Mouse (Mus musculus) thymus, postnatal 25 days (tissue): Measurements from ENCODE around the gene Pxk.
"Not testable (repeated sequence)": the region's sequence is repeated elsewhere in the genome, so short reads cannot be mapped to it uniquely, and the experiment has no call there.

Experiments
- DNase-seq: peaks from one replicate; pipeline ENCODE4 v3.0.0; 2022

Pxk gene

DNA sequence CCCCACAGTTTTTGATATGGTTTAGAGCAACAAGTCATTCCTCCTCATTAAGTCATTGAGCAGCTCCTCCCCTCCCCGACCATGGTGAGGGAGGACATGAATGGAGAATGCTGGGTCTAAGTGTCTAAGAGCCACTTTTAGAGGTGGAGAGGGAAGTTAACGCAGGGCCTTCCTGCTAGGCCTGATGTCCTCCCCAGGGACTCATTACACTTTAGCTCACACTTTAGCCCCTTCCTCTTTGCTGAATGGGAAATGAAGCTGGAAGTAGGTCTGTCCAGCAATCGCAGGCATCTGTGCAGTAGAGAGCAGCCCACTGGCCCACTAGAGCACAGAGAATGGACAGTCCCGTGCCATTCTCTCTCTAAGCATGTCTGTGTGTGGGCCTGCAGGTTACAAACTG is 10.0 kb downstream of the Pxk start:
- DNase-seq: no peak

DNA sequence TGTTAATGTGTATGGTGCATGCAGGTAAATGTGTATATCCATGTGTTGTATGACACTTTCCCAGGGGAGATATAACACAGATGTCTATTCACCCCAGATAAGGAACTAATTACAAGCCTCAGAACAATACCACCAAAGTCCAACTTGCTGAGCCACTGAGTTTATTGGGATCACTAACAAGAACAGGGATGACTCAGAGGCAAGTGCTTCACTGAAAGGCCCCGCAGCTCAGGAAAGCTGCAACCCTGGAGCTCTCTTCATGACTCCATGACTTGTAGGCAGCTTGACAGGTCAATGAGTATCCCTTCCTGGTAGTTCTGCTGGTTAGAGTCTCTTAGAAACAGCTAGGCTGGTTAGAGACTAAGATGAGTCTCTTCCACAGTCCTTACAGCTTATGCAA is 11.0 kb downstream of the Pxk start:
- DNase-seq: no peak

DNA sequence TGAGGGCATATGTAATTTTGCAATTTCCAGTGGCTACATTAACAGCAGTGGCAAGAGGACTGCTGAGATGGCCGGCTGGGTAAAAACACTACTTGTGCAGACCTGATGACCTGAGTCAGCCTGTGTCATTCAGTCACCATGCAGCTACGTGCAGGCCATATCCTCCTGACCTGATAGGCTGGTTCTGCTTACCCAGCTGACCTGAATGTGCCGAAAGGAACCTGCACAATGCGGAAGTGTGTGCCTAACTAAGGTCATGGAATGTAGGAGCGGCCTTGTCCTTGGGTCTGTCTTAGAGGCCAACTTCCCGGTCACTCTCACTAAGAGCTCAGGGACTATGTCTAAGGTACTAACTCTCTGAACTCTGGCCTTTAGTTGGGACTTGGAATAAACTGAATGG is 13.5 kb downstream of the Pxk start:
- no peak for DNase-seq

DNA sequence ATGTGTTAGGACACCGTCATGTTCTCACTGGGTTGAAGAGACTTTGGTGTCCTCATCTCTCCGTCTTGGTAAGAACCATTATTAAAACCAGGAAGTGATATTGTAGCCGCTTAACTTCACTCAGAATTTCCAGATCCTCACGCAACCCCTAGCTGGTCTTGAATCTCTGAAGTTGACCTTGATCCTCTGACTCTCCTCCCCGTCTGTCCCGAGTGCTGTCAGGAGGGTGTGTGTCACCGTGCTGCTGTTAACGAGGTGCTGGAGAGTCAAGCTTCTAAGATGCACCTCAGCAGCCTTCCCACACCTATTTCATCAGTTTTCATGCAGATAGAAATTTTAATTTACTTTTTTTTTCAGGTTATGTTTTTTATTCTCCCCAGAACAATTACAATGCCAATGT is 14.0 kb downstream of the Pxk start:
- no peak for DNase-seq

DNA sequence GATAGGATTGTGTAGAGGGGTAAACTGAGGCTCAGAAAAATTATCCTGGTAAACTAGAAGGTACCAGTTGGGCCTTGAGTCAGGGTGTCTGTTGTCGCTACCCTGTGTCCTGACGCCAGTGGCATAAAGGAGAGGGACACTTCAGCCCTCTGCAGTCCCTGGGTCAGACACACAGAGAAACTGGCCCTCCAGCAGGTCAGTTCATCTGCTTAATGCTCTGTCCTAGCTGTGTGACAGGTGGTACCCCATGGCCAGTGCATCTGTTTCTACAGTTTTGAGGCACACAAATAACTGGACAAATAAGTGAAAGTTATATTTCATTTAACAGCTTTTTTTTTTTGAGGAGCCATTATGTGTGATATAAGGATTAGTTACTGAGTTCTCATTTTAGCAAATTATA is 15.6 kb downstream of the Pxk start:
- no peak for DNase-seq

DNA sequence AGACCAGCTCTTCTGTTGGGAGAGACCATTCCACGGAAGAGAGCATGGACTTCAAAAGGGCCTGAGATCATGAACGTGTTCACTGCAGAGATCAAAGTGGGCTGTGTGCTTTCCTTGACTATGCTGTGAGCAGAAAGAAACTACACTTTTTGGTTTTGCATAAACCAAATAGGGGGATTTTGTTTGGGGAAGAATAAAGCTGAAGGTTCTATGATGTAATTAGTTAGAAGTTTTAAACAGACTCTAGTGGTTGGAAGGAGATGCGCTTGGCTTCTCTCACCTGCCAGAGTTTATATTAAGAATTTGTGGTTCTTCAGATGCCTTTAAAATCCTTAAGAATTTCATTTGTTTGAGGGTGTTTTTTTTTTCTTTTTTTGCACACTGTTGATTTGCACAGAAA is 16.3 kb downstream of the Pxk start:
- no peak for DNase-seq

DNA sequence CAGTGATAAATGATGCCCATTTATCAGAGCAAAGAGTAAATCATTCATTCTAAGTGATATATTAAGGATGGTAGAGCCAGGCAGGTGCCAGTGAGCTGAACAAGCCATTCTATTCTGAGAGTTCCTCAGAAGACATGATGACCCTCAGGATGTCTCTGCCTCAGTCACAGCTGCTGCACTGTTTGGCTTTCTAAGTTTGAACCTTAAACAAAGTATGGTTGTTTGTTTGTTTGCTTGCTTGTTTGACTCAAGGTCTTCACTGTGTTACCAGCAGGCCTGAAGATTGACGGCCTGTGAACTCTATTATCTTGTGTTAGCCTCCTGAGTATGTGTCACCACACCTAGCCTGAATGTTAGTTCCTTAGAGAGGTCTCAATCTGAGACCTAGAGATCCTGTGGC is 16.7 kb downstream of the Pxk start:
- no peak for DNase-seq

DNA sequence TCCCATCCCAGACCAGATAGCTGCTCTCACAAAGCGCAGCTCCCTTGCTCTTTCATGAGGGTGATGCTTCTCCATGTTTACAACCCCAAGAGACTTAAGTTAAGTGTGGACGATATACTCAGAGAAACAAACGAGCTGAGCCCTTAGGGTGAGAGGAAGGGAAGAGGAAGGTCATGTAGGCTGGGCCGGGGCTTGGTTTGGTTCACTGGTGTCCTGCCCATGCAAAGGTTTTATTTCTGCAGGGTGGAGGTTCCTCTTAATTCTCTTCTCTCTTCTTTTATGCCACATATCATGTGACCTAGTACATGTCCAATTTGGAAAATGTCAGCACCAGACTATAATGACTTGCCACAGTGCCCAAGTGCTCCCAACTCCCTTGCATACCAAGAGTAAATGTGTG is 17.8 kb downstream of the Pxk start:
- DNase-seq: no peak

DNA sequence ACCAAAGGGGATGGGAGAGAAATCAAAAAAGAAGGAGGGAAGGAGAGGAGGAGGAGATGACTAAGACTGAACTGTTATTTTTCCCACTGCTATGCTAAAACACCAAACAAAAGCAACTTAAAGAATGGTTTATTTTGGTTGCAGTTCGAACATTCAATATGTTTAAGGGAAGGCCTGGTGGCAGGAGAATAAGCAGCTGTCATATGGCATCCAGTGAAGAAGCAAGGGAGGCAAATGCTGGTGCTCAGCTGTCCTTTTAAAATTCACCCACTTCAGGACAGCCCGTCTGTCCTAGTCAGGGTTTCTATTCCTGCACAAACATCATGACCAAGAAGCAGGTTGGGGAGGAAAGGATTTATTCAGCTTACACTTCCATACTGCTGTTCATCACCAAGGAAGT is 19.4 kb downstream of the Pxk start:
- no peak for DNase-seq

DNA sequence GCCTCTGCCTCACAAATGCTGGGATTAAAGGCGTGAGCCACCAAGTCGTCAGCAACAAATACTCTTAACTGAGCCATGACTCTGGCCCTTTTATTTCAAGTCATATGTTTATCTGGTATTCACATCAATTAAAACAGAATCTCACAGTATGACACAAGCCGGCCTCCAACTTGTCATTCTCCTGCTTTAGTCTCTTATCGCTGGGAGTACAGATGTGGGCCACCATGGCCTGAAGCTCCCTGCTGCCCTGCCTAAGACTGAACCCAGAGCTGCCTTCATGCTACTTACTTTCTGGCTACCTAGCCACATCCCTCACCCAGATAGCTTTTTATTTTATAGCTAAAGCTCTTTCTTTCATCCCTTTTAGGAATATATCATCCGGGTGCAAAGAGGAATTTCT is 21.4 kb downstream of the Pxk start:
- no peak for DNase-seq

DNA sequence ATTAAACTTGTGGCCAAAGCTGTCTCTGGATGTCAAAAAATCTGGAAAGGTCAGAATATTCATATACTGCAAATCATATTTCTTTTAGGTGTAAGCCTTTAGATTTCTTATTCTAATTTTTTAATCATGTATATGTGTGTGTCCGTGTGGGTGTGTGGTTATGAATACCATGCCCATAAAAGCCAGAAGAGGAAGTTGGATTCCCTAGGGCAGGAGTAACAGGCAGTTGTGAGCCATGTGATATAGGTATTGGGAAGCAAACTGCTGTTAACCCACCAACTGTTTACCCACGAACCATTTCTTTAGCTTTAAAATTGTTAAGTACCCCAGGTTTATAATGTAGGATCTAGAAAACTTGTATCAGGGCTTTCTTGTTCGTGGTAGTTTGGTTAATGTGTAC is 21.9 kb downstream of the Pxk start:
- DNase-seq: no peak

DNA sequence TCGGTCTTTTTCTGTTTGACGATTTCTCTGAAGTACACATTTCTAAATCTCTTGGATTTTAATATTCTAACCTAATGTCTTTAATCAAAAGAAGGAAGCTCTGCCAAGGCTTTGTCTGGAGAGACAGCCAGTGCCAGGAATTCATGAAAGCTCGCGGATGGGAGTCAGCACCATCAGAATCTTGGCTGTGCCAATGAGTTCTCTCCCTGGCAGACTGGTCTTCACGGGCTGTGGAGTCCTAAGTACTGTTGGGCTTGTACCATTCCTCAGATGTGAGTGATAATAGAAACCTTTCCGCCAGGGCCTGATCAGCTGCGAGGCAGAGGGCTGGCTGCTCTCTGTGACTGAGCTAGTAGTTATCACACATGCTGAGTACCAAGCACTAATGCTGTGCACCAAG is 25.1 kb downstream of the Pxk start:
- DNase-seq: no peak

DNA sequence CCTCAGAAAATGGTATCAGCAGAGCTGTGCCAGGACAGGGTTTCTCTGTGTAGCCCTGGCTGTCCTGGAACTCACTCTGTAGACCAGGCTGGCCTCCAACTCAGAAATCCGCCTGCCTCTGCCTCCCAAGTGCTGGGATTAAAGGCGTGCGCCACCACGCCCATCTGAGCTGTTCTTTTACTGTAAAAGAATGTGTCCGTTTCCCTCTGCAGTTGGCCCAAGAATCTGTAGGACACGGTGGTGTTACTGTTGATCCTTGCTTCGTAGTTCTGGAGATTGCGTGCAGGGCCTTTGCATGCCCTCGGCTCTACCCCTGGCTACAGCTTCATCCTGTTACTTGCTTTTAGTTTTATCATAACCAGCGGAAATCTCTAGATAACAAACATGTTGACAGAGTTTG is 25.6 kb downstream of the Pxk start:
- DNase-seq: not testable (repeated sequence)

DNA sequence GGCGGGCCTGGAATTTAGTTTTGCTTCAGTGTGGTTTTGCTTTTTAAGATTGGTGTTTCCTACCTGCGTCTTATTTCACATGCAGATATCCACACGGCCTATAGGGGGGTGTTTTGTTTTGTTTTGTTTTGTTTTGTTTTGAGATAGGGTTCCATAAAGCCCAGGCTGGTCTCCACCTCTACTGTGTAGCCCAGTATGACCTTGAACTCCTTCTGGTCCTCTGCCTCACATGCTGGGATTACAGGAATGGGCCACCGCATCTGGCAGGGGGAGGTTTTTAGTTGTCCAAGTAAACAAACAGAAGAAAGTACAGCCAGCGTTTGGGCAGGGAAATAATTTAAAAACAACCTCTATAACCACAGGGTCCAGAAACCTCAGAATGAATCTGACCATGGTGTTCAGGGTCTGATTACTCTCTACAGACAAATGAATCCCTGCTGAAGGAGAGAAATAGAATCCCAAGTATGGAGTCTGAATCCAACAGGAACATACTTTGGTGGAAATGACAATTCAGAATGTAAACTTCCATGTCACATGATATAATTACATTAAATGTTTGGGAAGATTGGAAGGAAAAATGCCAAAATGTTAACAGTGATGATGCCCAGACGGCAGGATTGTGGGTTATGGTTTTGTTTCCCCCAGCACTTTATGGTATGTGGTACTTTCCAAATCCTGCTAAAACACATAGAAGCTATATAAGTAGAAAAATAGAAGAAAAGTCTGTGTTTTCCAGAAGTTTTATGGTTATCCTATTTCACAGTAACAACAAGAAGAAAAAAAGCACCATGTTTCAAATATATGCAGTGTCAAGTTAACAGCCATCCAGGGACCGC is 26.3 kb downstream of the Pxk start:
- no peak for DNase-seq

DNA sequence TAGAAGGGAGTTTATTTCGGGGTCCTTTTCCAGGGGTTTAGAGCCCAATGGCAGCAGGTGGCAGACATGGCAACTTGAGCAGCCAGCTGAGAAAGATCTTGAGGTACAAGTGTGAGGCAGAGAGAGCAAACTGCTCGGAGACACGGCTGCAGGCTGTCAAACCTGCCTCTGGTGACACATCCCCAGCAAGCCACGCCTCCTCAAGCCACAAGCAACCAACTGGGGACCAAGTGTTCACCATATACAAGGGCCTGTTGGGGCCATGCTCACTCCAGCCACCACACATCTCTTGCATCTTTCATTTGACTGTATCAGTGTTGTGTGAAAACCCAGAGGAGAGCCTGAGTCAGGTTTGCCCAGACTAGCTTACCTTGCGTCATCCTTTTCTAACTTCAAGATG is 30.0 kb downstream of the Pxk start:
- no peak for DNase-seq

DNA sequence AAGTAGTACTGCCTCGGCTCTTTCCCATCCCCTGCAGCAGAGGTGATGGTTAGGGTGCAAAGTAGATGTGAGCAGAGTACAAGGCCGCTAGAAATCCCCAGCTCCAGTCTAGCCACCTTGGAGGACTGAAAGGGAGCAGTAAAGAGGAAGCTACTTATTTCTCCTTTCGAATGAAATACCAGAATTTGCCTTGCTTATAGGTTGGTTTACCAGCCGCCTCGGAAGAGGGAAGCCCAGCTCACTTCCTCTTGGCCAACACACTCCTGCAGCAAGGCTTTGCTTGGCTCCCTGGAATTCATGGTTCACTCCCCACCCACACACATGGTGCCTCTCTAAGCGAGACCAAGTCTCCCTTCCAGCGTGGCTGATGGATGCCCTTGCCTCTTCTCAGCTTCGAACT is 34.8 kb downstream of the Pxk start:
- DNase-seq: no peak

DNA sequence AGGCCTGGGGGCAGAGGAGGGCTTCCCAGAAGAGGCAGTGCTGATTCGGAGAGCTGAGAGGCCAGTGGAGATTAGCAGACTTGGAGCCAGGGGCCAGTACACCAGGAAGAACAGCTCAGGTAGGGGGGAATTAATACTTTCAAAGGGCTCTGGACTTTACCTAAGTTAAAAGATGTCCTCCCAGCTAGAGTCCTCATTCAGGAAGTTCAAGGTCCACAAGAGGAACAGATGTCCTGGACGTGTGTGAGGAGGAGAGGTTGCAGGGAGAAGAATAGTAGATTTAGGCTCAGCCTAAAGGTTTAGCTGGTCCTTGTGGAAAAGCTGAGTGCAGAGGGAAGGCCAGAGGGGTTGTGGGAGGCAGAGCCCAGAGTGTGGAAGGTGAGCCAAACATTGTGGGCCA is 36.2 kb downstream of the Pxk start:
- no peak for DNase-seq

DNA sequence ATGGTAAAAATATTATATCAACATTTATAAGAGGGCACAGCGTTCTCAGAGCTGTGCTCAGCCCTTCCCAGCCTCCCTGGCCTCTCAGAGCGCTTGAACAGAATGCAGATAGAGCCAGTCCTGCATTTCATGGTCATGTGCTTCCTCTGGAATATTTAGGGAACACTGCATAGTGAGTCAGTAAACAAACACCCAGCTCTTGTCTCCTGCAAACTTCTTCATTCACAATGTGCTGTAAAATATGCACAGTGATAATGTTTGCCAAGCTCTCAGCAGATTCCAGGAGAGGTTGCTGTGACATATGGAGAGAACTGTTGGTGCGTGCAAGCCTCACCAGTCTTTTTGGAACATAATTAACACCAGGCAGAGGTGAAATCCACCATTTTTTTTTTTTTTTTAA is 37.1 kb downstream of the Pxk start:
- no peak for DNase-seq

DNA sequence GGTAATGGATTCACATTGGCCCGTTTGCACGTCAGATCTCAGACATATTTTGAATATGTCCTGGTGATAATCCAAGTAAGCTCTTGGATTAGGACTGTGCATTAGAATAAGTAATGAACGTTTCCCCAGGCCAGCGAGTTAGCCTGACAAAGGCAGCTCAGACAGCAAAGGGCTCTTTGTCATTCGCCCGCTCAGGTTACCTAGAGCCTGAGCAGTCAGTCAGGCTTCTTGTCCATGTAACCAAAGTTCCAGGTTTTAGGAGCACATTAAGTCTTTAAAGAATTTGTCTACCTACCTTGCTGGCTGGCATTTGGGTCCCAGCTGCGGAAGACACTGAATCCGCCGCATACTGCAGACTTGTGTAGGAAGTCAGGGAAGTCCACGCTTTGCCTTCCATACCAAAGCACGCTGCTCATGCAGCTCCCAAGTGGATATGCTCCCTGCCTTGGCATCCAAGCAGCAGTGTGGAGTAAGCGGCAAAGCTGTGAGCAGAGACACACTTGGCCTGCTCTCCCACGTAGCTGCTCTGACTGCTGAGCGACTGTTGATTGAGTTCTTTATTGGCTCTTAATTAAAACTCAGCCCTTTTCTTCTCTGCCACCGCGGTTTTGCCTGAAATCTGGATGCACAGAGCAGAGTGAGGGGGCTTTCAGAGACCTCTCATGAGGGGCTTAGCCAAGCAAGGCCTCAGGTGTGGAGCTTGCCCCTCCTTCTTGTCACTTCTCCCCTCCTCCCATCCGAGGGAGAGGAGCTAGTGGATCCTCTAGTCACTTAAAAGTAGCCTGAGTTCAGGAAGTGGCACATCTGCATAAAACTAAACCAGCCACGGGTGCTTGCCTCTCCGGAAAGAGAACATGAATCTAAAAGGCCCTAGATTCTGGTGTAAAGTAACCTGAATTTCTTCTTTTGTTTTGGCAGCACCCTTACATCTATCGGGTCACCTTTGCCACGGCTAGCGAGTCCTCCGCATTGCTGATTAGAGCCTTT is 42.0 kb downstream of the Pxk start:
- DNase-seq: peak; percentile 42

DNA sequence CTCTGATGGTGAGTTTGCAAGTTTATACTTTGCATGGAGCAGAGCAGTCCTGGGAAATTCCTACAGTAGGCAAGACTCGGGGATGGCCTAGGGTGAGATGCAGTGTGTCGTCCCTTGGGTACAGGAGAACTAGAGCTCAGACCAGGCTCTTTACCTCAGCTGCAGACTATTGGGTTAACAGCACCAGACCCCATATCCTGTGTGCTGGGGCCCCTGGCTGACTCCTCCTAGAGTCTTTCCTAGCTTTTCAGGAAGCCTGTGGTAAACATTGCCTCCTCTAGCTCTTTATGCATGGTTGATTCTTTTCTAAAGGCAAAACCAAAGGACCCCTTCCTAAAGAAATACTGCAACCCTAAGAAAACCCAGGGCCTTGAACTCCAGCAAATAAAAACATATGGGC is 43.1 kb downstream of the Pxk start:
- peak; percentile 36 for DNase-seq

DNA sequence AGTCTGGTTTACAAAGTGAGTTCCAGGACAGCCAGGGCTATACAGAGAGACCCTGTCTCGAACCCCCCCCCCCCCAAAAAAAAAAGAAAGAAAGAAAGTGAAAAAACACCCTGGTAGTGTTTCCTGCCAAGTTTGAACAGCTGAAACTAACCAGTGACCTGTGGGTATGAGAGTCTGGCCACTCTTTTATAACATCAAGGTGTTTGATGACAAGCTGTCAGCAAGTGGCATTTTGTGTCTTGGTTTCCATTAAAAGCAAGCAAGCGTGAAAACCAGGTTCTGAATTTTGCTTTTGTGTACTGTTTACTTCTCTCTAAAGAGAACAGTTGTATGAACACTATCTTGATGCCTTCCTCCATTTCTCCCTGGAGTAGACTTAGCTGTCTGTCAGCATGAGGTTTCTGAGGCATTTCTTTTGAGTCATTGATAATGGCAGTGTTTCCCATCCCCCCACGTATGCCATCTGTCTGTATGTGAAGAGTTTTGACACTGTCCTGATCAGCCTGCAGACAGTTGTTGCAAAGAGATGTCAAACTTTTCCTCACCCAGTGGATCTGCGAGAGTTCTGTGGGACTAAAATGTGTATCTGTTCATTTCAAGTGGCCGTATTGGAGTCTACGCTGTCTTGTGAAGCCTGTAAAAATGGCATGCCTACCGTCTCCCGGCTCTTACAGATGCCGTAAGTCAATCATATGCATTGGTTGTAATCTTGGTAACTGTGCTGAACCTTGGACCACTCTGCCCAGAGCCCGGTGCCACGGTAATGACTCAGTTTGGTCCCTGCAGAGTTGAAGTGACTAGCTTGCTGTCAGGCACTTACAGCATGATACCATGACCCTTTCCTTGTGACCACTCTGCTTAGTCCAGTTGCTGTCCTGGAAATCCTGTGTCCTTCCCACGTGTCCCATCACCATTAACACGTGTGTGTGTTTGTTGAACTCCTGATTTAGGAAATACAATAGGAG is 47.9 kb downstream of the Pxk start:
- DNase-seq: no peak

DNA sequence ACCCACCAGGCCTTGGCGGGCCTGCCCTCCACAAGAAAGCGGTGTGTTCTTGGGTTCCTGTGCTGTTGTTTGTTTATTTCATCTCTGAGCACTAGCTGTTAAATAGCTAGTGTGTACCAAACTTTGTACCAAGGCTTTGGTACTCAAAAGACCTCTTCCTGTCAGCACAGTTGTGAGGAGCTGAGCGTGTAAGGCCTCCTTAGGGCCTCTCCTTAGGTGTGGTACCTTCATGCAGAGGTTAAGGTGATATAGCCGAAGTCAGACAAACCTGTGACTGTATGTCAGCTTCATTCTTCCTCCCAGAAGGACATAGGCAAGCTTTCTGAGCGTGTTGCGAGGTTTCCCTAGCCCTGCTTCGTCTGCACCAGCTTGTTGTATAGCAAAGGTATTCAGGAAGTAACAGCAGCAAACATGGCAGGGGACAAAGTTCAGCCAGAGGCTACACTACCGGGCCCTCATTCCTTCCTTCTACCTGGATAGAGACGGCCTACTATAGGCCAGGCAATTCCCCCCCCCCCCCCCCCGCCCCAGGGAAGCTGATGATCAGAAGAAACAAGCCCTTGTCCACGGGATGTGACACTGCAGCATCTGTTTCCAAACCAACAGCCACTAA is 48.7 kb downstream of the Pxk start:
- no peak for DNase-seq

DNA sequence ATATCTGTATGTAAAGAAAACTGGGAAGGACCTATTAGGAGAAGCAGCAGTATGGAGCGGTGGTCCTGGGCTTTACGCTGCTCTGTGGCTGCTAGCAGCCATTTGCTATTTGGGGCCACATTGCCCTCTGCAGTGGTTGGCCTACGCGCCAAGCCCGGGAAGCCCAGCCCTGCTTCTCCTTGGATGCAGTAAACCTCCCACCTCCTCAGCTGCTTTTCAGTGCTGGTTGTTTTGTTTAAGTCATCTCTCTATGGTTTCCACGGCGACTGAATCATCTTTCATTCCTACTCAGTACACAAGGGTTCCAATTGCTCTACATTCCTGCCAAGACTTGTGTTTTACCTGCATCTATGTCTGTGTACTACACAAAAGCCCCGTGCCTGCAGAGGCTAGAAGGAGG is 50.8 kb downstream of the Pxk start:
- DNase-seq: no peak
